Comparison of ENCODE assay signal across 22 mouse cellular contexts in the genomic region with DNA sequence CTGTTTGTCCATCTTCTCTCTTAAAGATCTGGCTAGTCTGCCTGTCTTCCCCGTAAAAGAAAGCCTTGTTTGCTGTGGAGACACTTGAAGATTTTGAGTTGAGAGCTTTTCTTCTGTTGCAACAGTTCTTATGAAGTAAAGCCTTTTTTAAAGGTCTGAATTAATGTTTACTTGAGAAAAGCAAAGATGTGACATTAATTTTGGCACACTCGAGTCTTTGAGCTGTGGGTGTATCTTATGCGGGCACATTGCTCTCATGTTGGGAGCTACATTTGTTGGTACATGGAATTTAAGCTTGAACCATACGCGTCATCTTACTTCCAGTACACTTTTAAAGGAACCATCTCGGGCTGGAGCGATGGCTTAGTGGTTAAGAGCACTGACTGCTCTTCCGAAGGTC. TPM values are rescaled to one million over a fixed set of nuclear protein-coding genes. Genes with fewer than 3 reads are reported as not detected.
A peak's percentile ranks its signal among the peaks of the same experiment; 100 is the strongest.
DNase-seq lines count a peak whose midpoint lies in the region; ATAC-seq and TF ChIP-seq lines count a peak whose summit lies in the region.
"Had no signal": no experiment of that assay in that cellular context is flagged by ENCODE, and none has a peak within 500 bp of the region (broad histone marks: within the 10 kb centered on the region; RNA-seq: fewer than 3 reads in every experiment).

No protein-coding gene starts in this region.

- H3K36me3 ChIP-seq in kidney, adult 2 months (ENCODE audit: control insufficient read depth, insufficient read depth, low read length) = no peaks in the 10 kb centered on the region
- H3K36me3 ChIP-seq in limb, embryonic 11.5 days (ENCODE audit: control insufficient read depth, insufficient read depth, low read length) = no peaks in the 10 kb centered on the region
- no peaks in the 10 kb centered on the region; the same call in 1 of the 2 replicates for H3K36me3 ChIP-seq in limb, embryonic 10.5 days
- H3K36me3 ChIP-seq in lung, postnatal 0 days (ENCODE audit: insufficient read depth, low read length) = no peaks in the 10 kb centered on the region
- H3K36me3 ChIP-seq: embryonic facial prominence, embryonic 15.5 days; G1E had no signal

- H3K27ac ChIP-seq in kidney, adult 2 months (ENCODE audit: insufficient read depth, low read depth, low read length) = peak overlapping the region; percentile 35; the same call in 1 of the 2 replicates
- 0 out of 2 replicates have a peak overlapping the region, but pooled peaks have one; percentile 15 for H3K27ac ChIP-seq in limb, embryonic 11.5 days (replicated peaks; ENCODE audit: low read depth, low read length)
- no peak overlapping the region for H3K27ac ChIP-seq in limb, embryonic 10.5 days
- 0 out of 2 replicates have a peak overlapping the region, but pooled peaks have one; percentile 34 for H3K27ac ChIP-seq in lung, postnatal 0 days (ENCODE audit: low read length)
- H3K27ac ChIP-seq: embryonic facial prominence, embryonic 15.5 days; forebrain, embryonic 10.5 days; gastrocnemius, adult 2 months; hindbrain, embryonic 10.5 days; hindbrain, embryonic 14.5 days had no signal

- TF ChIP-seq POLR2A in kidney, adult 2 months (IDR thresholded peaks at IDR 0.05; ENCODE audit: low read depth, low read length) = no peak
- no peak for TF ChIP-seq POLR2A in lung, adult 2 months (IDR thresholded peaks at IDR 0.05; ENCODE audit: borderline replicate concordance, extremely low read depth, low read depth, low read length)

- no peaks in the 10 kb centered on the region for H3K27me3 ChIP-seq in kidney, adult 2 months (replicated peaks; ENCODE audit: control insufficient read depth, insufficient read depth, low read length)
- no peaks in the 10 kb centered on the region for H3K27me3 ChIP-seq in limb, embryonic 11.5 days (ENCODE audit: control insufficient read depth, insufficient read depth, low read length)
- H3K27me3 ChIP-seq in limb, embryonic 10.5 days (ENCODE audit: low read depth, poor library complexity, severe bottlenecking) = no peaks in the 10 kb centered on the region
- no peaks in the 10 kb centered on the region for H3K27me3 ChIP-seq in lung, postnatal 0 days (replicated peaks; ENCODE audit: insufficient read depth, low read length)
- H3K27me3 ChIP-seq: embryonic facial prominence, embryonic 15.5 days had no signal

- H3K4me1 ChIP-seq in kidney, adult 2 months (ENCODE audit: control insufficient read depth, insufficient read depth, low read length) = no peaks in the 10 kb centered on the region
- H3K4me1 ChIP-seq in limb, embryonic 11.5 days (ENCODE audit: control insufficient read depth, insufficient read depth, low read length) = peaks cover 5% of the 10 kb centered on the region; the same call in 1 of the 2 replicates
- peaks cover 29% of the 10 kb centered on the region for H3K4me1 ChIP-seq in limb, embryonic 10.5 days
- H3K4me1 ChIP-seq in lung, postnatal 0 days (ENCODE audit: insufficient read depth, low read depth, low read length) = no peaks in the 10 kb centered on the region
- peaks cover 3% of the 10 kb centered on the region for H3K4me1 ChIP-seq in lung, adult 2 months (ENCODE audit: control insufficient read depth, insufficient read depth, low read length)

- no peak overlapping the region for H3K4me3 ChIP-seq in kidney, adult 2 months (ENCODE audit: insufficient read depth, low read depth, low read length)
- H3K4me3 ChIP-seq in limb, embryonic 11.5 days (ENCODE audit: low read depth, low read length) = no peak overlapping the region
- no peak overlapping the region for H3K4me3 ChIP-seq in limb, embryonic 10.5 days
- no peak overlapping the region for H3K4me3 ChIP-seq in lung, postnatal 0 days (ENCODE audit: low read depth, low read length)
- no peak overlapping the region for H3K4me3 ChIP-seq in lung, adult 2 months (replicated peaks; ENCODE audit: extremely low read depth, low read depth, low read length)
- H3K4me3 ChIP-seq: embryonic facial prominence, embryonic 15.5 days; erythroblast, embryonic 14.5 days; forebrain, embryonic 10.5 days; gastrocnemius, adult 2 months; hindbrain, embryonic 10.5 days had no signal

- TF ChIP-seq EP300 in lung, postnatal 0 days (IDR thresholded peaks at IDR 0.05) = 0 out of 2 replicates have a peak, but pooled peaks have one; percentile 21

- TF ChIP-seq CTCF in kidney, adult 2 months (conservative IDR thresholded peaks at IDR 0.05; ENCODE audit: insufficient read depth, insufficient read length, low read depth, low read length) = no peak
- TF ChIP-seq CTCF in lung, postnatal 0 days (IDR thresholded peaks at IDR 0.05) = no peak
- TF ChIP-seq CTCF in lung, adult 2 months (IDR thresholded peaks at IDR 0.05; ENCODE audit: insufficient read depth, low read length) = no peak

- no peaks in the 10 kb centered on the region for H3K9me3 ChIP-seq in limb, embryonic 11.5 days (ENCODE audit: control insufficient read depth, low read length)
- H3K9me3 ChIP-seq in limb, embryonic 10.5 days (replicated peaks) = no peaks in the 10 kb centered on the region
- no peaks in the 10 kb centered on the region for H3K9me3 ChIP-seq in lung, postnatal 0 days (ENCODE audit: low read length)
- H3K9me3 ChIP-seq: embryonic facial prominence, embryonic 15.5 days; forebrain, embryonic 10.5 days; hindbrain, embryonic 10.5 days had no signal

- no peak overlapping the region for H3K4me2 ChIP-seq in limb, embryonic 11.5 days (ENCODE audit: low read depth, severe bottlenecking)
- no peak overlapping the region; the same call in 1 of the 2 replicates for H3K4me2 ChIP-seq in lung, postnatal 0 days (replicated peaks; ENCODE audit: low read depth, low read length)
- H3K4me2 ChIP-seq: embryonic facial prominence, embryonic 15.5 days; heart, embryonic 11.5 days; hindbrain, embryonic 14.5 days had no signal

- 84% methylated on average over 8 of the region's 8 CpGs for WGBS in kidney, adult 2 months
- WGBS in limb, embryonic 11.5 days = 93% methylated on average over 8 of the region's 8 CpGs
- WGBS in limb, embryonic 10.5 days = 95% methylated on average over 8 of the region's 8 CpGs
- 60% methylated on average over 8 of the region's 8 CpGs for WGBS in lung, postnatal 0 days
- 71% methylated on average over 8 of the region's 8 CpGs for WGBS in lung, adult 2 months

- no peak for ATAC-seq in limb, embryonic 11.5 days (ENCODE audit: insufficient number of reproducible peaks, low FRiP score, low TSS enrichment, low read depth)
- ATAC-seq in lung, postnatal 0 days = peak; percentile 74
- ATAC-seq: CD4-positive, CD25-positive, alpha-beta regulatory T cell, adult 4 months had no signal

- DNase-seq in embryo, embryonic 10 days (ENCODE audit: low spot score) = peak; percentile 3
- DNase-seq in embryo, embryonic 9.5 days (ENCODE audit: extremely low spot score) = no peak
- DNase-seq in kidney, adult 2 months = no peak
- DNase-seq in kidney, postnatal 4 days = no peak
- no peak for DNase-seq in limb, embryonic 11.5 days (ENCODE audit: low spot score)
- no peak for DNase-seq in limb, embryonic 10.5 days (ENCODE audit: low spot score)
- peak; percentile 83 for DNase-seq in lung, postnatal 0 days (ENCODE audit: low spot score)
- no peak for DNase-seq in lung, adult 2 months
- DNase-seq: adrenal gland, adult 8-10 months; adrenal gland, postnatal 36 days; B cell, adult 2 months; cerebellum, adult 2 months; gastrocnemius, adult 2 months; gastrocnemius, postnatal 25 days had no signal

- no peak overlapping the region for H3K9ac ChIP-seq in limb, embryonic 11.5 days (ENCODE audit: low read length)
- no peak overlapping the region for H3K9ac ChIP-seq in lung, postnatal 0 days (replicated peaks; ENCODE audit: low read depth)
- H3K9ac ChIP-seq: embryonic facial prominence, embryonic 15.5 days; hindbrain, embryonic 14.5 days had no signal

RNA-seq across cellular contexts. Expression of gene Gm17509, which starts 12.9 kb away (rescaled TPM):
- 0.04 TPM in 1 of 2 replicates, not detected in the other for polyA plus RNA-seq in kidney, adult 2 months (2012; rRNA removed)
- 0.17 and 0.41 TPM in 2 replicates for polyA plus RNA-seq in limb, embryonic 11.5 days (2014; fragmentation: Nextera tagmentation; extraction: Ambion mirVana)
- polyA plus RNA-seq in limb, embryonic 10.5 days (2016; fragmentation: Nextera tagmentation; extraction: Ambion mirVana) = 0.39 and 0.44 TPM in 2 replicates
- 0.08 and 0.10 TPM in 2 replicates for polyA plus RNA-seq in lung, postnatal 0 days (2015; fragmentation: Nextera tagmentation; extraction: Ambion mirVana)
- 0.11 and 0.12 TPM in 2 replicates for polyA plus RNA-seq in lung, adult 2 months (2012; rRNA removed)
- polyA plus RNA-seq: erythroblast, embryonic 14.5 days; G1E had no signal

RNA-seq across cellular contexts. Expression of gene Emb, which starts 25.5 kb away (rescaled TPM):
- 13.7 and 15.3 TPM in 2 replicates for polyA plus RNA-seq in kidney, adult 2 months (2012; rRNA removed)
- 38.7 and 39.9 TPM in 2 replicates for polyA plus RNA-seq in limb, embryonic 11.5 days (2014; fragmentation: Nextera tagmentation; extraction: Ambion mirVana)
- 56.0 and 63.2 TPM in 2 replicates for polyA plus RNA-seq in limb, embryonic 10.5 days (2016; fragmentation: Nextera tagmentation; extraction: Ambion mirVana)
- polyA plus RNA-seq in lung, postnatal 0 days (2015; fragmentation: Nextera tagmentation; extraction: Ambion mirVana) = 67.0 and 78.3 TPM in 2 replicates
- polyA plus RNA-seq in lung, adult 2 months (2012; rRNA removed) = 60.5 and 63.4 TPM in 2 replicates

Comparison
In these comparisons a context has a peak if more than half of its experiments do, and no peak if none do; other contexts are left out.
1. DNase-seq: peak in embryo, embryonic 10 days (single experiment) and lung, postnatal 0 days (single experiment); none in embryo, embryonic 9.5 days (single experiment), kidney, adult 2 months (single experiment), kidney, postnatal 4 days (0 of 2), limb, embryonic 11.5 days (single experiment), limb, embryonic 10.5 days (single experiment) and lung, adult 2 months (single experiment).